Mouse (Mus musculus) ES-Bruce4 (cell line): ENCODE measurements around the gene Grk3.

Source experiments
- CTCF ChIP-seq: IDR thresholded peaks from one replicate; pipeline ENCODE4 v1.8.1; 2011; ENCODE audit warnings: low read depth, low read length
- EP300 ChIP-seq: IDR thresholded peaks from 2 replicates; pipeline ENCODE4 v1.6.1; 2011; ENCODE audit warnings: low read depth, low read length; ENCODE audit not compliant: insufficient read depth
- POLR2A ChIP-seq: IDR thresholded peaks from one replicate; pipeline ENCODE4 v1.8.1; 2011; ENCODE audit warnings: low read length; ENCODE audit not compliant: insufficient read depth

DNA sequence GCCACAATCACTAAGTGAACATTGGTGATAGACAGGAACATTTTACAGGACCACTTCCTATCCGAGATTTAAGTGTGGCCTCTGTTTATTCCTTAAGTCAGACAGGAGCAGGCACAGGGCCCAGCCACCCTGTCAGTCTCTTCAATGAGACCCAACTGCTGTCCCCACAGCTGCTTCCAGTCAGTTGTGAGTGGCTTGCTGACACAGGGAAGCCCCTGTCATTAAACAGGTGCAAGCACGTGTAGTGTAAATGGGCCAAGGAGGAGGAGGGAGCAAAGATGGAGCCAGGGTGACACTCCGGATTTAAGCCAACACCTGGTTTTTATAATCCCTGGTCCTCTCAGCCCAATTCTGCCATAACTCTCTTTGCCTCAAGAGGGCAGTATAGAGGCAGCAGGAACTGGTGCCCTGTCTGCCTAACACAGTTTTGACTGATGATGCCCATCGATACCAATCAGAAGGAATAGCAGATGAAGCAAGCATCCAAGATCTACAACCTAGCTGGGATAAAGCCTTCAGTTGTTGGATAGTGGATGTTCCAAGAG lies 138.7 kb downstream of the Grk3 start:
- TF ChIP-seq POLR2A (no peak), CTCF (peak; percentile 56), EP300 (no peak)
